Mouse (Mus musculus): ENCODE results near the gene Pdzd2. TPM values are rescaled to one million over a fixed set of nuclear protein-coding genes. Genes with fewer than 3 reads are reported as not detected.

Pdzd2 gene
- polyA plus RNA-seq, 1 experiment from 2014 or later = 13.7 TPM

GRCm38 (mm10) chr15:12415536-12416200 lies 324.1 kb downstream of the Pdzd2 start:
- no peaks in the 10 kb centered on the region for H3K9me3 ChIP-seq
- 85% methylated on average over 16 of the region's 16 CpGs for WGBS
- H3K4me1 ChIP-seq = no peaks in the 10 kb centered on the region
- H3K27me3 ChIP-seq = no peaks in the 10 kb centered on the region
- no peak overlapping the region for H3K9ac ChIP-seq
- no peaks in the 10 kb centered on the region for H3K36me3 ChIP-seq
- H3K4me3 ChIP-seq = no peak overlapping the region
- no peak overlapping the region for H3K27ac ChIP-seq
- no peak overlapping the region for H3K4me2 ChIP-seq (replicated peaks)
- ATAC-seq (ENCODE audit: insufficient number of reproducible peaks, insufficient read depth, low FRiP score, low TSS enrichment) = no peak

DNA sequence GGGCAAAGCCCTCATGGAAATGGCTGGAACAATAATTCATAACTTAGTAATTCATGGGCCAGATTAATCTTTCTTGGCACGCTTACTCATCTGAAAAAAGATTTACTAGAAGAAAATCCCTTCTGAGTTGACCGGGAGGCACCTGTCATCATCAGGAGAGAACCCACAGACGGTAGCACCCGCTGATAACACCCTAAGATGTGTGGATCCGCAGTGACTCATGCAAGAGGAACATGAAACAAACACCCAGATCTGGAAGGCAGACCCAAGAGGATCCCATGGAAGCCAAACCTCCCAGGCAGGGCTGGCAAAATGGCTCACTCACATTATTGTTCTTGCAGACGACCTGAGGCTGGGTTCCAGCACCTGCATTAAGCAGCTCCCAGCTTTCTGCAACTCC lies 325.0 kb downstream of the Pdzd2 start:
- ATAC-seq (ENCODE audit: insufficient number of reproducible peaks, insufficient read depth, low FRiP score, low TSS enrichment) = no peak
- no peak overlapping the region for H3K4me2 ChIP-seq (replicated peaks)
- no peaks in the 10 kb centered on the region for H3K27me3 ChIP-seq
- H3K36me3 ChIP-seq = no peaks in the 10 kb centered on the region
- no peak overlapping the region for H3K4me3 ChIP-seq
- H3K27ac ChIP-seq = no peak overlapping the region
- no peak overlapping the region for H3K9ac ChIP-seq
- H3K4me1 ChIP-seq = no peaks in the 10 kb centered on the region
- WGBS = 87% methylated on average over 6 of the region's 6 CpGs
- H3K9me3 ChIP-seq = no peaks in the 10 kb centered on the region

GRCm38 (mm10) chr15:12408205-12408604 lies 331.5 kb downstream of the Pdzd2 start:
- Histone ChIP-seq H3K4me3 (no peak overlapping the region), H3K27me3 (no peaks in the 10 kb centered on the region), H3K9me3 (no peaks in the 10 kb centered on the region), H3K27ac (no peak overlapping the region), H3K4me2 (replicated peaks) (no peak overlapping the region), H3K4me1 (no peaks in the 10 kb centered on the region), H3K36me3 (no peaks in the 10 kb centered on the region), H3K9ac (no peak overlapping the region)
- no peak for ATAC-seq (ENCODE audit: insufficient number of reproducible peaks, insufficient read depth, low FRiP score, low TSS enrichment)
- 85% methylated on average over 8 of the region's 8 CpGs for WGBS

DNA sequence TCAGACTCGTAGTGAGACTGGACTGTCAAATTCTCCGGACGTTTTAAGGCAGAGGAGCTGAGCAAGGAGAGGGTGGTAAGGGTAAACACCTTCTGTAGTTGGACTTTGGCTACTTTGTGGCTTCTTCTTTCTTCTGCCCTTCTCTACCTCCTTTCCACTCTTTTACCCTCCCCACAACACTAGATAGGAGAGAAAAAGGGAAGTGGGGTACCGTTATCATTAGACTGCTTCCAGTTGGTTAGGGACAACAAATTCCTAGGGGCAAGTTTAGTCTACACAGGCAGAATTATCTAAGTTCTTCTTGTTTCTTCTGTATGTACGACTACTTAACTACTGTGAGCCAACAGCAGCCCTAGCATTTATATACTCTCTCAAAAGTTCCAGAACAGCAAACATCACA lies 334.1 kb downstream of the Pdzd2 start:
- Histone ChIP-seq H3K9ac (no peak overlapping the region), H3K4me1 (no peaks in the 10 kb centered on the region), H3K27me3 (no peaks in the 10 kb centered on the region), H3K27ac (no peak overlapping the region), H3K4me2 (replicated peaks) (no peak overlapping the region), H3K9me3 (no peaks in the 10 kb centered on the region), H3K36me3 (no peaks in the 10 kb centered on the region), H3K4me3 (no peak overlapping the region)
- 90% methylated on average over 5 of the region's 5 CpGs for WGBS
- ATAC-seq (ENCODE audit: insufficient number of reproducible peaks, insufficient read depth, low FRiP score, low TSS enrichment) = no peak

GRCm38 (mm10) chr15:12397032-12397431 lies 342.7 kb downstream of the Pdzd2 start:
- Histone ChIP-seq H3K27me3 (no peaks in the 10 kb centered on the region), H3K27ac (no peak overlapping the region), H3K9me3 (no peaks in the 10 kb centered on the region), H3K4me1 (no peaks in the 10 kb centered on the region), H3K4me2 (replicated peaks) (no peak overlapping the region), H3K4me3 (no peak overlapping the region), H3K36me3 (no peaks in the 10 kb centered on the region), H3K9ac (no peak overlapping the region)
- ATAC-seq (ENCODE audit: insufficient number of reproducible peaks, insufficient read depth, low FRiP score, low TSS enrichment) = no peak
- WGBS = 83% methylated on average over 6 of the region's 6 CpGs

DNA sequence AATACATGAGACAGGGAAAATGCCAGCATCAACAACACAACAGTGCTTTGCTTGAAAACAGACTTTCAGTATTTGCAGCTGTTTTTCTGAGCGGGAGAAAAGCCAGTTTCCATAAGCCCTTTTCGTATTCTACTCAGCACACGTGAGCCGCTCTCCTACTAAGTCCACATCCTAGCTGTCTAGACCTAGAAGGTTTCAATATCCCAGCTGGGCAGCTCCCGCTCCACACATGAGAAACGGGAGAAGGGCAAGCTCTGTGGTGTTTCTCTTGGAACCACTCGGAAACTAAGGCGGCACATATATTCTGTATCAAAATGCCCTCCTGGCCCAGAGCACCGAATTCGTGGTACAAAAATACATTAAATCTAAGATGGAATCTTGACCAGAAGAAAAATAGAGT lies 345.0 kb downstream of the Pdzd2 start:
- H3K4me2 ChIP-seq (replicated peaks) = no peak overlapping the region
- H3K9me3 ChIP-seq = no peaks in the 10 kb centered on the region
- WGBS = 76% methylated on average over 10 of the region's 10 CpGs
- no peak overlapping the region for H3K9ac ChIP-seq
- ATAC-seq (ENCODE audit: insufficient number of reproducible peaks, insufficient read depth, low FRiP score, low TSS enrichment) = peak; percentile 52; the same call in 1 of the 2 replicates
- no peak overlapping the region for H3K27ac ChIP-seq
- H3K36me3 ChIP-seq = no peaks in the 10 kb centered on the region
- H3K27me3 ChIP-seq = no peaks in the 10 kb centered on the region
- no peak overlapping the region for H3K4me3 ChIP-seq
- no peaks in the 10 kb centered on the region for H3K4me1 ChIP-seq

DNA sequence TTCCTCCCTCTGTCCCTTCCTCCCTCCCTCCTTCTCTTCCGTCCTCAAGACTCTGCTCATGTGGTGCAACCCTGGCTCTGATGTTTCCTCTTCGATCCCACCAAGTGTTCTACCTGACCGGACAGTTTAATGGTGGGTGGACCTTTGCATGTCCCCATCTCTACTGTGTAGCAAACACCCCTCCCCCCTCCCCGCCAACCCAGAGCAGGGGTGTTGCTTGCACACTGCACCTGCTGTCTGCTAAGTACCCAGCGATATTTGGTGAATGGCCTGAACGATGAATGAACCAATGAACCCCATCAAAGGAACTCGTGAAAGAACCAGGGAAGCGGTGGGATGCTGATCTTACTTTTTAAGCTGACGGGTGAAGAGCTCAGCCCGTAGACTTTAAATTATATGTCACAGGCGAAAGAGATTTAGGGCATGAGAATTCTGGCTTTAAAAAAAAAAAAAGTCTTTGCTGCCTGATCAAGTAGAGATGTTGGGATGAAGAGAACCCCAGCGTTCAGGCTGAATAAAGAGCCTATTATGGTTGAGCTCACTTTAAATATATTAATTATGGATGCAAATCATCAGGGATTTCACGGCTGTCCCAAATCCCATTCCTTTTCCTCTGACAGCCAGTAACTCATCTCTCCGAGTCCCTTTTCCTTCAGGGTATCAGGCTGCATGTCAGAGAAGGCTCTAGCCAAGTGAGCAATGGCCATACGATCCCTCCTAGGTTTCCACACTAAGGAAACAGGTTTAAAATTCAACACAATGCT lies 350.8 kb downstream of the Pdzd2 start:
- Histone ChIP-seq H3K27ac (no peak overlapping the region), H3K4me3 (no peak overlapping the region), H3K4me1 (no peaks in the 10 kb centered on the region), H3K9ac (no peak overlapping the region), H3K9me3 (no peaks in the 10 kb centered on the region), H3K27me3 (no peaks in the 10 kb centered on the region), H3K36me3 (no peaks in the 10 kb centered on the region), H3K4me2 (replicated peaks) (no peak overlapping the region)
- no peak for ATAC-seq (ENCODE audit: insufficient number of reproducible peaks, insufficient read depth, low FRiP score, low TSS enrichment)
- 76% methylated on average over 15 of the region's 15 CpGs for WGBS

GRCm38 (mm10) chr15:12384679-12385078 lies 355.0 kb downstream of the Pdzd2 start:
- Histone ChIP-seq H3K36me3 (peaks cover 3% of the 10 kb centered on the region; the same call in 1 of the 2 replicates), H3K9ac (no peak overlapping the region), H3K4me2 (replicated peaks) (no peak overlapping the region), H3K27ac (no peak overlapping the region), H3K4me3 (no peak overlapping the region), H3K27me3 (no peaks in the 10 kb centered on the region), H3K4me1 (no peaks in the 10 kb centered on the region), H3K9me3 (0 out of 2 replicates have a peak, but pooled peaks cover 3% of the 10 kb centered on the region)
- WGBS = 81% methylated on average over 13 of the region's 13 CpGs
- ATAC-seq (ENCODE audit: insufficient number of reproducible peaks, insufficient read depth, low FRiP score, low TSS enrichment) = peak; percentile 64; the same call in 1 of the 2 replicates

DNA sequence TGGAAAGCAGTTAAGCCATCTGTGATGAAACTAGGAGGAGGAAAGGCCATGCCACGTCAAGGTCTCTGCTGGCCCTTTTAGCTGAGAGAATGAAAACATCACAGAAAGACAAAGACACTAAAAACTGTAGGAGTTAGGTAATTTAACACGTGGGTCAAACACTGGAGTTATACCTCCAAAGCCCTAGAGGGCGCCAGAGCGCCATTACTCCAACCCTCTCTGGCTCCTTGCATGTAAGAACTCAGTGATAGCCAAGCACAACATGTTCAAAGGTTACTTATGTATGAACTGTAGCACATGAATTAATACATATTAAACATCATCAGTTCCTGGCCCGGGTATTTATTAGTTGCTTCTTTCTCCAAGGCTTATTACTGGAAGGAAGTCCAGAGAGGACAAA lies 359.2 kb downstream of the Pdzd2 start:
- Histone ChIP-seq H3K36me3 (peaks cover 3% of the 10 kb centered on the region; the same call in 1 of the 2 replicates), H3K9ac (no peak overlapping the region), H3K9me3 (0 out of 2 replicates have a peak, but pooled peaks cover 3% of the 10 kb centered on the region), H3K4me2 (replicated peaks) (no peak overlapping the region), H3K27me3 (no peaks in the 10 kb centered on the region), H3K4me3 (no peak overlapping the region), H3K27ac (no peak overlapping the region), H3K4me1 (peaks cover 4% of the 10 kb centered on the region; the same call in 1 of the 2 replicates)
- WGBS = 52% methylated on average over 5 of the region's 5 CpGs
- ATAC-seq (ENCODE audit: insufficient number of reproducible peaks, insufficient read depth, low FRiP score, low TSS enrichment) = no peak

GRCm38 (mm10) chr15:12380057-12380456 lies 359.7 kb downstream of the Pdzd2 start:
- H3K27ac ChIP-seq = no peak overlapping the region
- H3K9ac ChIP-seq = no peak overlapping the region
- no peaks in the 10 kb centered on the region for H3K27me3 ChIP-seq
- WGBS = 89% methylated on average over 3 of the region's 3 CpGs
- peaks cover 3% of the 10 kb centered on the region; the same call in 1 of the 2 replicates for H3K36me3 ChIP-seq
- no peak for ATAC-seq (ENCODE audit: insufficient number of reproducible peaks, insufficient read depth, low FRiP score, low TSS enrichment)
- H3K4me1 ChIP-seq = peaks cover 4% of the 10 kb centered on the region; the same call in 1 of the 2 replicates
- H3K4me2 ChIP-seq (replicated peaks) = no peak overlapping the region
- H3K4me3 ChIP-seq = no peak overlapping the region
- 0 out of 2 replicates have a peak, but pooled peaks cover 3% of the 10 kb centered on the region for H3K9me3 ChIP-seq

GRCm38 (mm10) chr15:12377800-12378199 lies 361.9 kb downstream of the Pdzd2 start:
- 0 out of 2 replicates have a peak, but pooled peaks cover 3% of the 10 kb centered on the region for H3K9me3 ChIP-seq
- 0 out of 2 replicates have a peak, but pooled peaks cover 4% of the 10 kb centered on the region for H3K27me3 ChIP-seq
- 76% methylated on average over 10 of the region's 10 CpGs for WGBS
- no peak overlapping the region for H3K4me3 ChIP-seq
- H3K4me2 ChIP-seq (replicated peaks) = no peak overlapping the region
- H3K36me3 ChIP-seq = peaks cover 3% of the 10 kb centered on the region; the same call in 1 of the 2 replicates
- no peak overlapping the region for H3K27ac ChIP-seq
- H3K9ac ChIP-seq = no peak overlapping the region
- no peak for ATAC-seq (ENCODE audit: insufficient number of reproducible peaks, insufficient read depth, low FRiP score, low TSS enrichment)
- H3K4me1 ChIP-seq = peaks cover 4% of the 10 kb centered on the region; the same call in 1 of the 2 replicates

All from embryonic facial prominence, embryonic 12.5 days (tissue).